Comparison of ENCODE assay signal across 10 mouse cellular contexts in the genomic region with DNA sequence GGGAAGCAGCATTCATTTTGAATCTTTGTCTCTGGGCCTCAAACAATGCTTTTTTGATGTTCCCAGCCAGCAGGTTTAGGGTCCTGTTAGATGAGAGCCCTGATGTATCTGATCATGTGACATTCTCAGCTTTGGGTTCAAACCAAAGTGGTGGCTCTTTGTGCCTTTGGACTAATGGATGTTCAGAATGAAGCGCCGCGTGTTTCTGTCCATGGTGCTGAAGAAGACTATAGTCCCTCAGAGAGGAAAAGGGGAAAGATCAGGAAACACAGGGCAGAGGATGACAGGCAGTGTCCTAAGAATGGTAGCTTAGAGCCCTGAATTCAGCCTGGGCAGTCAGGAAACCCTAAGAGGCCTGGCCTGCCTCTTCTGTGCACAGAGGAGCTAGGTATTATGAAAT. TPM values are rescaled to one million over a fixed set of nuclear protein-coding genes. Genes with fewer than 3 reads are reported as not detected.
DNase-seq lines count a peak whose midpoint lies in the region; ATAC-seq and TF ChIP-seq lines count a peak whose summit lies in the region.
"Had no signal": no experiment of that assay in that cellular context is flagged by ENCODE, and none has a peak within 500 bp of the region (broad histone marks: within the 10 kb centered on the region; RNA-seq: fewer than 3 reads in every experiment).

No protein-coding gene starts in this region.

- TF ChIP-seq POLR2A in lung, adult 2 months (IDR thresholded peaks at IDR 0.05; ENCODE audit: borderline replicate concordance, extremely low read depth, low read depth, low read length): no peak

- peaks cover 11% of the 10 kb centered on the region; the same call in 1 of the 2 replicates for H3K4me1 ChIP-seq in embryonic facial prominence, embryonic 14.5 days (ENCODE audit: control insufficient read depth, insufficient read depth, low read length)
- H3K4me1 ChIP-seq in lung, adult 2 months (ENCODE audit: control insufficient read depth, insufficient read depth, low read length): no peaks in the 10 kb centered on the region

- H3K4me2 ChIP-seq in embryonic facial prominence, embryonic 14.5 days (ENCODE audit: low read depth, low read length): no peak overlapping the region
- H3K4me2 ChIP-seq: embryonic facial prominence, embryonic 13.5 days had no signal

- ATAC-seq in embryonic facial prominence, embryonic 14.5 days (ENCODE audit: low read depth): no peak

- H3K36me3 ChIP-seq in embryonic facial prominence, embryonic 14.5 days (ENCODE audit: control insufficient read depth, insufficient read depth, low read length): no peaks in the 10 kb centered on the region
- H3K36me3 ChIP-seq: embryonic facial prominence, embryonic 13.5 days had no signal

- H3K9ac ChIP-seq in embryonic facial prominence, embryonic 14.5 days (ENCODE audit: low read depth, low read length): no peak overlapping the region
- H3K9ac ChIP-seq: embryonic facial prominence, embryonic 13.5 days had no signal

- no peak overlapping the region for H3K4me3 ChIP-seq in embryonic facial prominence, embryonic 14.5 days (ENCODE audit: low read depth, low read length)
- H3K4me3 ChIP-seq in lung, adult 2 months (replicated peaks; ENCODE audit: extremely low read depth, low read depth, low read length): no peak overlapping the region
- H3K4me3 ChIP-seq: embryonic facial prominence, embryonic 13.5 days had no signal

- no peak for TF ChIP-seq CTCF in lung, adult 2 months (IDR thresholded peaks at IDR 0.05; ENCODE audit: insufficient read depth, low read length)

- no peak overlapping the region for H3K27ac ChIP-seq in embryonic facial prominence, embryonic 14.5 days (replicated peaks; ENCODE audit: low read depth, low read length)
- H3K27ac ChIP-seq: embryonic facial prominence, embryonic 13.5 days; macrophage had no signal

- H3K27me3 ChIP-seq in embryonic facial prominence, embryonic 14.5 days (replicated peaks; ENCODE audit: control insufficient read depth, insufficient read depth, low read length): no peaks in the 10 kb centered on the region

- peak; percentile 50 for DNase-seq in kidney, adult 9 months
- DNase-seq in kidney, adult 11 months: no peak
- peak; percentile 86 for DNase-seq in R1 (ENCODE audit: low read depth, low spot score)
- peak; percentile 86 for DNase-seq in embryonic facial prominence, embryonic 14.5 days (ENCODE audit: low spot score)
- DNase-seq in lung, adult 2 months: peak; percentile 14
- DNase-seq in thymus, postnatal 4 days: peak; percentile 68
- no peak for DNase-seq in left cerebral cortex, adult 9 months (ENCODE audit: low spot score in 2 of 2)
- DNase-seq in right cerebral cortex, adult 2 months (ENCODE audit: low spot score in 2 of 2): no peak

- no peaks in the 10 kb centered on the region for H3K9me3 ChIP-seq in embryonic facial prominence, embryonic 14.5 days (ENCODE audit: control insufficient read depth, low read length)
- H3K9me3 ChIP-seq: embryonic facial prominence, embryonic 13.5 days had no signal

- WGBS in embryonic facial prominence, embryonic 14.5 days: 2% methylated on average over 3 of the region's 3 CpGs
- 2% methylated on average over 3 of the region's 3 CpGs for WGBS in lung, adult 2 months

RNA-seq across cellular contexts. Expression of a gene that starts 56.2 kb away (rescaled TPM):
- 0.80 and 1.4 TPM in 2 replicates for polyA plus RNA-seq in embryonic facial prominence, embryonic 14.5 days (2014; fragmentation: Nextera tagmentation; extraction: Ambion mirVana)
- polyA plus RNA-seq in lung, adult 2 months (2012; rRNA removed): not detected in 2 replicates
- polyA plus RNA-seq: macrophage had no signal

RNA-seq across cellular contexts. Expression of a gene that starts 57.6 kb away (rescaled TPM):
- 17.0 and 22.0 TPM in 2 replicates for polyA plus RNA-seq in embryonic facial prominence, embryonic 14.5 days (2014; fragmentation: Nextera tagmentation; extraction: Ambion mirVana)
- polyA plus RNA-seq in lung, adult 2 months (2012; rRNA removed): 13.7 and 16.8 TPM in 2 replicates

RNA-seq across cellular contexts. Expression of a gene that starts 57.6 kb away (rescaled TPM):
- polyA plus RNA-seq in embryonic facial prominence, embryonic 14.5 days (2014; fragmentation: Nextera tagmentation; extraction: Ambion mirVana): 32.8 and 37.5 TPM in 2 replicates
- polyA plus RNA-seq in lung, adult 2 months (2012; rRNA removed): 15.9 and 17.0 TPM in 2 replicates

Comparison
In these comparisons a context has a peak if more than half of its experiments do, and no peak if none do; other contexts are left out.
1. DNase-seq: peak in kidney, adult 9 months (single experiment), R1 (single experiment), embryonic facial prominence, embryonic 14.5 days (single experiment), lung, adult 2 months (single experiment) and thymus, postnatal 4 days (single experiment); none in kidney, adult 11 months (single experiment), left cerebral cortex, adult 9 months (0 of 2) and right cerebral cortex, adult 2 months (0 of 2).